Mouse (Mus musculus) heart, postnatal 0 days (tissue): ENCODE data around the gene D630023F18Rik.

ENCODE experiments used
- CTCF ChIP-seq: IDR thresholded peaks from 2 replicates; pipeline ENCODE4 v1.5.1; 2016; ENCODE audit warnings: antibody characterized with exemption, control low read depth, low read depth
- EP300 ChIP-seq: IDR thresholded peaks from 2 replicates; pipeline ENCODE4 v1.6.1; 2016; ENCODE audit warnings: antibody characterized with exemption, low read depth

DNA sequence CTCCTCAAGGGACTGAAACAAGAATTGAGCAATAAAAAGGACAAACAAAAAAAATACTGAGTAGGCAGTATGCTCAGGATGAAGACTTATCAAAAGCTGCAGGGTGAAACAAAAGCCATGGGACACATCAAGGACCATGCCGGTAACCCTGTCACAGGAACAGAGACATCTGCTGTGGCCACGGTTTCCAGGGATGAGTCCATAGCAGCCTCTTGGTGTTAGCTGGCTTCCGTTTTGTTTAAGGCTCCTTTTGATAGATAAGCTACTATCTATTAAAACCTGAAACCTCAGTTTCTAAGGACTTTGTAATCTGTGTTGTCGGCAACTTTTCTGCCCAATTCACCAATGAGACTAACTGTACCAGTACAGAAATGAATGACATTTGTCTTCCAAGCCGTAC is 46.9 kb upstream of the D630023F18Rik start:
- TF ChIP-seq EP300: no peak
- TF ChIP-seq CTCF: no peak
